Mouse (Mus musculus): Measurements from ENCODE around the gene Ppm1a.
A peak's percentile ranks its signal among the peaks of the same experiment; 100 is the strongest.

Ppm1a gene

DNA sequence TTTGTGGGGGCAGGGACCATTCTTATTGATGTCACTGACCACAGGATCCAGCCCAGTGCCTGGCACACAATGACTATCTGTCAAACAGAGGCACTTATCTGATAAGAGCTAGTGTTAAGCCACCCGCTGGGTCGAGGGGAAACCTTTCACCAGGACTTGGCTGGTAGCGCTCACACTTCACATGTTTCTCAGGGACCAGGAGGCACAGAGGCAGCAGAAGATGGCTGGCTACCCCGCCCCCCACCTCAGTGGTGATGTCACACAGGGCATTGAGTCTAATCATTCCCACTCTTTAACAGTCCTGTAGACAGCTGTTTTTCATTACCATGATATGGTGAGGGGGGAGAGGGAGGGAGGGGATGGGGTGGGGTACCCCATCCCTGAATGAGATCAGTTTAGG lies at the start of gene Ppm1a:
Gene Ppm1a (plus strand): TSS at position 370 of the 400 bp plus-strand sequence.
- no peak for DNase-seq (ENCODE audit: low read depth, low spot score)

DNA sequence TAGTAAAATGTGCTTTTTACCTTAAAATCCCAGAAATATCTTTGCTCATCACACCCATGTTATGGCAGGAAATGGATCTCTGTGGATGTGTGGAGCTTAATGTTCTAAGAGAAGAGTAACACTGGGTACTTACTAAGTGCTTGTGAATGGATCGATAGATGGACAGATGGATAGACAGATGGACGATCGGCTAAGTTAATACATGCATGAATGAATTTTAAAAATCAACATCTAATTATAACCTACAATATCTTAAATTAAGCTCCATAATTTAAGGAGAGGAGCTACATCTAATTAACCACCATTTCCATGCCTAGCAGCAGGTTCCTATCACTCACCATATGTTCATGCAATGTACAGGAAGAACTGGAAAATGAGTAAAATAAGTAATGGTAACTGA lies 47.3 kb upstream of the Ppm1a start:
- no peak for DNase-seq (ENCODE audit: low read depth, low spot score)

DNA sequence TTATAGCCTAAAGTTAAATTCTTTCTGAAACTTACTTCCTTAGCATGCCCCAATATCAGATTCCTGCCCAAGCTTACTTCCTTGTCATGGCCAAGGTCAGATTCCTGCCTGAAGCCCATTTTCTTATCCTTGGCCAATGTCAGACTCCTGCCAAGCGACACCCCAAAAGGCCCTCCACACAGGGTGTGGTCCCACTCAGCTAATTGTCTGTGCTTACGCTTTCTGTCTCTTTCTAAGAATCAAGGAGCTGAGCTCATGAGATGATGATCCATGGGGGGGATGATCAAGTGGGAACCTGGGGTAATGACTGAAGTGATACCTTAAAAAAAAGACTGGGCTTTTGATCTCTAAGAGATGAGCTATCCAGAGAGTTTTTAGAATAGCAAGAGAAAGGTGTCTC lies 42.4 kb upstream of the Ppm1a start:
- DNase-seq (ENCODE audit: low read depth, low spot score) = no peak

DNA sequence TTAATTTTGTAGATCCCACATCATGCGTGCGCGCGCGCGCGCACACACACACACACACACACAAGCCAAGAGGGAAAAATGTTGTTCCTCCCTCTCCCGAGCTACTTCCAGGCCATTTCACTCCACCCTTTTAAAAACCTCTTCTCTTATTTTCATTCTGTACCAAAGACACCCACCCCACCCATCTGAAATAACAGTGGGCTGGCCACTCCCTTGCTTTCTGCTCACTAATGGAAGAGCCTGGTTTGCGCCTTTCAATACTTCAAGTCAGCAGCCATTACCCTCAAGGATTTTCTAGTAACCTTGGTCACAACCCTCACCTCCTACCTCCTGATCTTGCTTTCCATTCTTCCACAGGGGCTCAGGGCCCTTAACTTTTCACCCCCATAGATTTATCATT lies 41.4 kb upstream of the Ppm1a start:
- no peak for DNase-seq (ENCODE audit: low read depth, low spot score)

DNA sequence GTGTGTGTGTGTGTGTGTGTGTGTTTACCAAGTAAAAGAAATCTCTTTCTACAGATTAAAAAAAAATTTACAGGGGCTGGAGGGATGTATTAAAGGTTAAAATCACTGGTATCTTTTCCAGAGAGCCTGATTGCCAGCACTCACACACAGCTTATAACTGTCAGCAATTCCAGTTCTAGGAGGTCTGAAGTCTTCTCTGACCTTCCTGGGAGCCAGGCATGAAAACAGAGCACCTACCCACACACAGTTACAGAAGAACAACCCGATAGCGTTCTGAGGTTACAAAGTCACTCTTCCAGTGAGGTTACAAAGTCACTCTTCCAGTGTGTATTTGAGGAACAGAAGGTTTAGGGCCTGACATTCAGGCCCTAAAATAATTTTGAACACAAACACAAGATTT lies 38.2 kb upstream of the Ppm1a start:
- DNase-seq (ENCODE audit: low read depth, low spot score) = no peak

DNA sequence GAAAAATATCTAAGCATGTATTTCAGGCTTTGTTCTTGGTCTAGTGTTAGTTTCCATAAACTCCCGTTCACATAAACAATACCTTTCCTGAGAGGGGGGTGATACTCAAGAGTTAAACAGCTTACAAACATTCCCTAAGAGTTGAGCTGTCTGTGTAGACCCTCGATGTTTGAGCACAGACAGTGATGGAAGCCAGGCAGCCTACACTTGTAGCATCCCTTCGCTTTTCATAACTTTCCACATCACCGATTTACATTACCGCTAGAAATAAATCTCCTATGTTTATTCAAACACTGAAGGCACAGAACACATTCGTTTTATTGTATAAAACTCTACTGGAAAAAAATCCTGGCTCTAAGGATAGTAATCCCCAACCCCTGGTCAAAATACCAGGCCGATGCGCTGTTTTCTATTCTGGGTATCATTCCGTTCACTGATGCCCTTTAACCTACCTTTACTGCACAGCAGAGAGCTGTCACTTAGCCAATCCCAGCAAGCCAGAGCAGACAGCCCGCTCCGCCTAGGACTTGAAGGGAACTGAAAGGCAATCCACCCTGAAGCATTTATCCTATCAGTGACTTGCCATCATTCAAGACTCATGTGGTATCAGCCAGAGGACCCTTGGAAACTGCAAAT lies 37.7 kb upstream of the Ppm1a start:
- DNase-seq (ENCODE audit: low read depth, low spot score) = no peak

DNA sequence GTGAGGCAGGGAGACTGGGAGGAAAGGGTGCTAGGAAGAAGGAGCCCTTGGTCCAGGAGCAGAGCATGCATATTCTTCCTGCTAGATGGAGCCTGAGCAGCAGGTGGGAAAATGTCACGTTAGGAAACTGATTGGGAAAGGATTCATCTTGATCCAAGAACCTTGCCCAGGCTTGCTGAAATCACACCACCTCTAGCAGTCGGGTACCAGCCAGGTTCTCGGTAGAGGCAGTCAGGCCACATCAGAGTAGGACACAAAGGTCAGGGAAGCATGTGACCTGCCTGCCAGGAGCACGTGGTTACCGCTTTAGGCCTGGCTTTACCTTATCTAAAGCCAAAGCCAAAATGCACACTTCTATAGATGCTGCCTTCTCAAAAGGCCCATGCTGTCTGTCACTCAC lies 35.5 kb upstream of the Ppm1a start:
- DNase-seq (ENCODE audit: low read depth, low spot score) = no peak

DNA sequence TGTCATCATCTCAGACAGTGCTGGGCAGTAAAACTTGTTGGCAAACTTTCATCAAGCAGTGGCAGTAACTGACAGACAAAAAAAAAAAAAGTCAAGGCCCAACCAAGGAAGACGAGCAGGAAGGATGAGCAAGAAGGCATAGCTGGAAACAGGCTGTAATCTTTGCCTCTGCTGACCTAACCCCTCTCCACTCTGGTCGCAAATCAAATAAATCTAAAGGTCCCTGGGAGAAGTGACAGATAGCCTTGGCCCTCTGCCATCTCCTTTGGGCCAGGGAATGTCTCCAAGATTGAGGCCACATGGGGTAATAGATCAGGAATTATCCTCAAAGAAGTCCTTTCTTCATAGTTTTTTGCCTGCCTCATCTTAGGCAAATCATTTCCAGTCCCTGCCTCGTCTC lies 33.3 kb upstream of the Ppm1a start:
- no peak for DNase-seq (ENCODE audit: low read depth, low spot score)

DNA sequence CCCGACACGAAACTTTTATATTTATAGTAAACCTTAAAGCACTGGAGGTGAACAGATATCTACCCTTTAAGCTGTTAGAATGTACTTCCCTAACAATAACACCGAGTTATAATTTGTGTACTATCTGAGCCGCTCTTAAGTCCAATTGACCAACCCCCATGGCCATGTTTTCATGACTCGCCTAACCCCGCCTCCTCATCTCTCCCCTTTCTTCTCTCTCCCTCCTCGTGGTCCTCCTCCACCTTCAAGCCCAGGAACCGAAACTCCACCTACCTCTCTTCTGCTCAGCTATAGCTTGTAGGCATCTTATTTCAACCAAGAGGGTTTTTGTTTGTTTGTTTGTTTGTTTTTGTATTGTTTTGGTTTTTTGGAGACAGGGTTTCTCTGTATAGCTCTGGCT lies 30.2 kb upstream of the Ppm1a start:
- DNase-seq (ENCODE audit: low read depth, low spot score) = no peak

DNA sequence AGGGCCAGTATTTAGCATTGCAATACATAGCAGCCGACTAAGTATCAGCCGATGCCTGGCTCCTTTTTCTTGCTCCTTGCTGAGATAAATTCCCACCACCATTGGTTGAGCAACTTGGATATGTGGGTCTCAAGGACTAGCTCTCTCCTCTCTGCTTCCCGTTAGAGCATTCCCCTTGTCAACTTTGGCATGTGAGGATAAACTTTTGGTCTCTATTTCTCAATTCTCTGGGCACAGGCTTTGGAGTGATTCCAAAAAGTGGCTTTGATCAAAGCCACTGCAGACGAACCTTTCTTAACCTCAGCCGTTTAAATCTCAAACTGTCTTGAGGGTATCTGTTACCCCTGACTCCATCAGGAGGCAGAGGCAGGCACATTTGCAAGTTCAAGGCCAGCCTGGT lies 29.6 kb upstream of the Ppm1a start:
- no peak for DNase-seq (ENCODE audit: low read depth, low spot score)

DNA sequence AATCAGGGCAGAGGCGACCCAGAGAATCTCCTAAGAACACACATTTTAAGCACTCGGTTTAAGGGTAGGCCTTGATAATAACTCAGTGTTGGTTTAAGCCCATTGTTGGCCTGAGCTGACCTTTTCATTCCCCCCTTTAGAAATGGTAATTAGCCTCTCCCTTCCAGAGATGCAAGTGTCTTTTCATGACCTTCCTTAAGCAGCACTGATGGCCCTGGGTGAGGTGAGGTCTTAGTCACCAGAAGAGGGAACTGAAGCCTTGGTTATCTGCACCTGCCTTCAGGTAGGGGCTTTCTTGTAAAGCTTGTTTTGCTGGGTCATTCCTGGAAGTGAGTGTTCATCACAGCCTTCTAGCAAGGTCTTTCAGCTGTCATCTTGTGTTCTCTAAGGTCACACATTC lies 23.1 kb upstream of the Ppm1a start:
- DNase-seq (ENCODE audit: low read depth, low spot score) = peak; percentile 16

DNA sequence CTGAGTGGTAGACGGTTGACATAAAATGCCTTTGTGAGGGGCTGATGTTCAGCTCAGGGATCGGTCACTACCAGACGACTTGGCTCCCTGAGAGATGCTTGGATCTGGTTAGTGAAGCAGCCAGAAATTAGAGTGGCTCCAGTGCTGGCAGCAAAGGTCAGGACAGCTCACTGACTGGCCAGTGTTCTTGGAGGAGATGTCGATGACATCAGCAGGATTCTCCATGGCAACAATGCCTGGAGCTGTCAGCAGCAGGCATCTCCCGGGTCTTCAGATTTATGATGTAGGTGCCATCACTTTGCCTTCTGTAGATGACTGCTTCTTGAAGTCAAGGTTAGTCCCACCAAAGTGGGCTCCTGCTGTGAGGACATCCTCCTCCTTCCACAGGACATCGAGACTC lies 16.1 kb upstream of the Ppm1a start:
- DNase-seq (ENCODE audit: low read depth, low spot score) = no peak

DNA sequence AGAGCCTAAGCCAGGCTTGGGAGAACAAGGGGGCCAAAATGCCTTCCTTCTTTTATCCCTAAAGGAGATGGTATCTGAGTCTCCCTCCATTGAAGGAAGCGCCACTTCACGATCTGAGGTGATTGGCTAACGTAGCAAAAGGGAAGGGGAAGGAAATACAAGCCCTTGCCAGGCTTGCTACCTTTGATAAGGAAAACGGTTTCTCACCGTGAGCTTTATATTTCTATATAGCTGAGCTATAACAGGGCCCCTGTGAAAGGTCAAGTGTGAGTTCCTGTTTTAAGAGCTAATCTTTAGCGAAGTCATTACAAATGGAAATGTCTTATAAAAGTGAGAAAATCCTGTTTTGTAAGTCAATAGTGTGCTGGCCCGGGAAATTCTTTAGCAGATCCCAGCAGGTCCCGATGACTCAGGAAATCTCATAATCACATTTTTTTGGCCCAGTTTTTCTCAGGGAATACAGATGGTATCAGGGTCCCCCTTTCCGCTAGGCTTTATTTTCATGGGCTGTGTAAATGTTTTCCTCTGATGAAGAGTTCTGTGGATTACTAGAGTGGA lies 12.4 kb upstream of the Ppm1a start:
- DNase-seq (ENCODE audit: low read depth, low spot score) = no peak

DNA sequence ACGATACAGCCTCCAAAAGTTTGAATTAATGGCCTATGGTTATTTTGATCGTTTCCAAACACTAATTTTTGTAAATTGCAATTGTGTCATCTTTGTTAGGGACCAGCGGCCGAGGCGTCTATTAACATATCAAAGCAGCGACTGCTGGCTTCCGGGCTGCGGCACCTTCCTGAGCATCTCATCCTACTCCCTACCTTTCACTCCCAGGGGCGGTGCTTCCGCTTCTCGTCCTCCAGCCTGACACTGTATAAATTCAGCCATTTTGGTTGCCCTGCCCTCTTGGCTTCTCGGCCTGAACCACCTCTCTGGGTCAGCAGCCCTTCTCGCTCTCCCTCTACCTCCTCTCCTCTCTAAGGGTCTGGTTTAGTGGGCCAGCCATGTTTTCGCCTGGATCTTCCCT lies 11.8 kb upstream of the Ppm1a start:
- DNase-seq (ENCODE audit: low read depth, low spot score) = no peak

DNA sequence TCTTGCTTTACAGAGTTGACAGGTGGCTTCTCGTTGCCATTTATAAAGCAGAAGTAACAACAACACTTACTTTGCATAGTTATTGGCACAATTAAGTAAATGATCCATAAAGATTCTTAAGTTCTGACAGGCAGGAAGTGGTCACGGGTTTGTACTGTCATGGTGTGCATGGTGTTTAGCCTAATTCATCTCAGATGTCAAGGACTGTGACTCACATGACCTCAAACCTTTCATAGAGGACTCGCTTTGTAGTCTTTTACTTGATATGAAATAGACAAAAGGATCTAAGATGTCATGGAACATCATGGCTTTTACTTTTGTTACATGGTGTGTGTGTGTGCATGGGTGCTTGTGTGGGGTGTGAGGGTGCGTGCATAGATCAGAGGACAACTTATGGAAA lies 8.9 kb upstream of the Ppm1a start:
- peak; percentile 43 for DNase-seq (ENCODE audit: low read depth, low spot score)

DNA sequence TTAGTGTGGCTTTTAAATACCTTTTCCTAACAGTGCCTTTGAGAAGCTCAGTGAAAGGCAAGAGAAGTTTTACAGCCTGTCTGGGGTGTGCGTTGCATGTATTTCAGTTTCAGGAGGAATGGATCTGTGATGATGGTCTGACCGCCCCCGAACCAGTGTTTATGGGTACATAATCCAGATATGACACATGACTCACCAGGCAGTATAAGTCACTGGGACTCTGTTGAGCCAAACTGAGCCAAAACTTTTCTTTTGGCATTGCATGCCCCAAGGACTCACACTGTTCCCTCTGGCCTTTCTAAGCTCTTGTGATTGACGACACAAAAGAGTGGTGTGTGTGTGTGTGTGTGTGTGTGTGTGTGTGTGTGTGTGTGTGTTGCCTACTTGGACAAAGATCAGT lies 8.4 kb upstream of the Ppm1a start:
- DNase-seq (ENCODE audit: low read depth, low spot score) = no peak

DNA sequence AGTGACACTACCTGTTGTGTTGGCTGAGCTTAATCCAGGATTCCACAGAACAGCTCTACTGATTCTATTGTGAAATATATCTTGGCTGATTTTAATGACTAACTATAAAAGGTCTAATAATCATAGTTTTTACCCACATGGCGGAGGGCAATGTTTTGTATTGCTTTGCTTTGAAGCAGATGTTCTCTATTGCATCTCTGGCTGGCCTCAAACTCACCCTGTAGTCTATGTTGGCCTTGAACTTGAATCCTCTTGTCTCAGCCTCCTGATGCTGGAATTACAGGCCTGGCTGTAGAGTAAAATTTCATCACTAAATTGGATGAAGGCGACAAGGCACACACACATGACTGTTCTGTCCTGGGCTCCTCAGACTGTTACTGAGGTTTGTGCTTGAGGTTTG lies 7.8 kb upstream of the Ppm1a start:
- DNase-seq (ENCODE audit: low read depth, low spot score) = no peak

DNA sequence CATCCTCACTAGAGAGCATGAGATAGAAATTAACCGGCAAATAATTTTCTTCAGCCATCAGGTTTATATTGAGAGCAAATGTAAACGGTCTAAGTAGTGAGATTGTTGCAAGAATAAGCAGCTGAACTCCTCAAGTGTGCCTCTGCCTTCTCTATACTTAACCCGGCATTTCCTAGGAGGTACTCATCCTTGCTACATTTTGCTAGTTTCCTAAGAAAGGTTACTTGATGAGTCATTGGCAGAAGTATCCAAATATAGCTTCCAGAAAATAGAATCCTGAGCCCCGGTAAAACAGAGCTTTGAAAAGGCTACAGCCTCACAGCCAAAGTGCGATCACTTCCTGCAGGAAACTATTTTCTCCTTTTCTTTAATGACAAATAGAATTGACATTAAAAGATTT lies 7.2 kb upstream of the Ppm1a start:
- DNase-seq (ENCODE audit: low read depth, low spot score) = no peak

DNA sequence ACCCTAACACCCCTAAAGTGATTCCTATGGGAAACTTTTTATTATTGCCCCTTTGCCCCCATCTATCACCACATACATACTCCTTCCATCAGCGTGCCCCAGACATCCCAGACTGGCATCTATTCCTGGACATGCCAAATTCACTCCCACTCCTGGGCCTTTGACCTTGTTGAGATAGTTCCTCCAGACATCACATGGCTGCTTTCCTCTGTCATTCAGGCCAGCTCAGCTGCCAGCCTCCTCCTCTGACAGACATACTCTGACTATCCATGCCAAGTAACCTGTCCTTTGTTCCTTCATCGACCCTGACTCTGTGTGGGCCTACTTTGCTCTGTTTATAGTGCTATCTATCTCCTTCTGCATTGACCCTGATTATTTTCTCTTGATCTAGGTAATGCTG lies 6.6 kb upstream of the Ppm1a start:
- no peak for DNase-seq (ENCODE audit: low read depth, low spot score)

DNA sequence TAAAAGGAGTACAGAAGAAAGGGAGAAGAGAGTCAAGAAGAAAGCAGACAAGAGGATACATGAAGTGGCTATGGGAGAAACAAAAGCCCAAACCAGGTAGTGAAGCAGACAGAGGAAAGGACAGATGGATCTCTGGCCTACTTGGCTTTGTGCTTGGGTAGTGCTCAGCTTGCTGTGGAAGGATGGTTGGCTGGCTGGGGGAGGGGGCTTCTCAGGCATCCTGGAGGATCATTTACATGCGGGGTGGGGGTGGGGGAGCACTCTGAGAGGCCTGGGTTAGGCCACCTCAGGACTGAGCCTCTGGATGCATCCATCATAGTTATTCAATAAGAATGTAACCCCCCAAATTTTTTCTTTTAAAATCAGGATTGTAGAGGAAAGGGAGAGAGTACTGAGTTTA lies 341 bp downstream of the Ppm1a start:
- no peak for DNase-seq (ENCODE audit: low read depth, low spot score)

DNA sequence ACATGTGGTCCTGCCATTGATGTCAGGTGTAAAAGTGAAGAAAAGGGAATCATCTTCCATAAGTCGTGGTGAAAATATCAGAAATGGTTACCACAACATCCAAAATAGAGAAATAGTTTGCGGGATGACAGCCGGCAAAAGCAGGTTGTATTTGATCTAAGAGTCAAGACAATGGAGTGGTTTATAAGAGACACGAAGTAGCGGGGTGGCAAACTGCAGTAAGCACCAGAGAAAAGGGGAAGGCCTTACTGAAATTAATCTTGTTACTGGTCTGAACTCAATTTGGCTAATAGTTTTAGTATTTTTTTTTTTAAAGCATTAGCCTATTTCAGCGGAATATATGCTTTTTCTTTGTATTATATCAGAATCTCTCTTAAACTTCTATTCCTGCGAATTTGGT lies 2.7 kb downstream of the Ppm1a start:
- no peak for DNase-seq (ENCODE audit: low read depth, low spot score)

DNA sequence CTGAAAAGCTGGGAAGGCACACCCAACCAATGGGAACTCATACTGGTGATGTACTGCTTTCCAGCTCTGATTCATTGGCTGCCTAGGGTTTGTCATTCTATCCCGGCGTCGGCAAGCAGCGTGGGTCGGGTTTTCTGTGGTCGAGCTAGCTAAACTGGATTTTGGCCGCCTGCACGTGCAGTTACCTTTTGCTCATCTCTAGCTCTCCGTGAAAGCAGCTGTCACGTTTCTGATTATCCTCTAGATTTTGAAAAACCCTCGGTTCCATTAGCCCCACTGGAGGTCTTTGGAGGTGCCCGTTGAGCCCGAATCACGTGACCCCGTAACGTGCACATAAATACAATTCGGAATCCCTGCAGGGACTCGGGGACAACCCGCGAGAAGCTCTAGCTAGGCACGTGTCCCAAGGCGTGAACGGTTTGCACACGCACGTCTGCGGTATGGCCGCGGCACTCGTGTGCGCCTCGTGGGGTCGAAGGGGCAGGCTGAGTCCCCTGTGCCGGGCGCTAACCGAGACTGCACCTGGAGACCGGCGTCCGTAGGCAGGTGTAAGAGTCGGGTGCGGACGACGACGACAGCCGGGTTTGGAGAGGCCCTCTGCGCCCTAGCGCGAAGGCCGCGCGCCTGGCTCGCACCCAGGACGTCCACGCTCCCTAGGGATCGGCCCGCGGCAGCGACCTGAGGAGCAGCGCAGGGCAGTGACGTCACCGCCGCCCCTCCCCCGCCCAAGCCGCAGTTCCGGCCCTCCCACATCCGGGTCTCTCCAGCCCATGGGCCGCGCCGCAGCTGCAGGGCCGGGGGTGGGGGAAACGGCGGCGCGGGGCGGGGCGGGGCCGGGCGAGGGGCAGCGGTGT lies 3.3 kb downstream of the Ppm1a start:
- DNase-seq (ENCODE audit: low read depth, low spot score) = peak; percentile 96

DNA sequence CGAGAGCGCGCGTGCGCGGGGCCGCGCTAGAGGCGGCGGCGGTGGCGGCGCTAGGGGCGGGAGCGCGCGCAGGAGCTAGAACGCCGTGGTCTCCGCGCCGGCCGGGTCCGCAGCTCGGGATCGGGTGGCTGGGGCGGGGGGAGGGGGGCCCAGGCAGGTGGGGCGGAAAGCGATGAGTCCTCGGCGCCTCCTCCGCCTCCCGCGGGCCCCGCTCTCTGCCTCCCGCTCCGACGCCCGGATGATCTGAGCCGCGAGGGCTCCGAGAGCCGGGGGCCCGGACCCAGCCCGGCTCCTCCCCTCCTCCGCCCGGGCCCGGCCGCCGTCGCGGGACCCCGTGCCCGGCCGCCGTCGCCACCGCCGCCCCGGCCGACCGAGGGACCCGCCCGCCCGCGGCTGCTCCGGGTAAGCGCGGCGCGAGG lies 4.0 kb downstream of the Ppm1a start:
- DNase-seq (ENCODE audit: low read depth, low spot score) = no peak

Data from A20 (cell line).